Mouse (Mus musculus) cerebellum, adult 9-10 months (tissue): ENCODE measurements around the gene Sh3pxd2a.

ENCODE experiments used
- DNase-seq: peaks from one replicate; pipeline ENCODE4 v3.0.0; 2022

Sh3pxd2a gene

GRCm38 (mm10) chr19:47489233-47489632, 25.0 kb upstream of the Sh3pxd2a start:
- no peak for DNase-seq

GRCm38 (mm10) chr19:47488250-47488649, 24.0 kb upstream of the Sh3pxd2a start:
- DNase-seq: no peak

GRCm38 (mm10) chr19:47487572-47487971, 23.4 kb upstream of the Sh3pxd2a start:
- DNase-seq: no peak

- DNase-seq: no peak
Measured at GRCm38 (mm10) chr19:47485997-47486566, 21.9 kb upstream of the Sh3pxd2a start.

- DNase-seq: no peak
Measured at GRCm38 (mm10) chr19:47484110-47484509, 19.9 kb upstream of the Sh3pxd2a start.

- DNase-seq: no peak
Measured at GRCm38 (mm10) chr19:47483346-47483745, 19.1 kb upstream of the Sh3pxd2a start.

- DNase-seq: no peak
Measured at GRCm38 (mm10) chr19:47473453-47473852, 9.3 kb upstream of the Sh3pxd2a start.

GRCm38 (mm10) chr19:47472881-47473400, 8.7 kb upstream of the Sh3pxd2a start:
- no peak for DNase-seq

- no peak for DNase-seq
Measured at GRCm38 (mm10) chr19:47471808-47472207, 7.6 kb upstream of the Sh3pxd2a start.

- DNase-seq: no peak
Measured at GRCm38 (mm10) chr19:47468750-47469149, 4.5 kb upstream of the Sh3pxd2a start.

GRCm38 (mm10) chr19:47466775-47467174, 2.6 kb upstream of the Sh3pxd2a start:
- no peak for DNase-seq

GRCm38 (mm10) chr19:47465467-47465866, 1.3 kb upstream of the Sh3pxd2a start:
- DNase-seq: no peak

GRCm38 (mm10) chr19:47463636-47464303, 431 bp downstream of the Sh3pxd2a start:
- DNase-seq: no peak

GRCm38 (mm10) chr19:47463206-47463605, 995 bp downstream of the Sh3pxd2a start:
- no peak for DNase-seq

GRCm38 (mm10) chr19:47462725-47463124, 1.5 kb downstream of the Sh3pxd2a start:
- DNase-seq: no peak

GRCm38 (mm10) chr19:47461838-47462237, 2.4 kb downstream of the Sh3pxd2a start:
- DNase-seq: no peak

GRCm38 (mm10) chr19:47461386-47461785, 2.8 kb downstream of the Sh3pxd2a start:
- DNase-seq: no peak

GRCm38 (mm10) chr19:47460120-47460960, 3.9 kb downstream of the Sh3pxd2a start:
- DNase-seq: no peak

GRCm38 (mm10) chr19:47459214-47459613, 5.0 kb downstream of the Sh3pxd2a start:
- no peak for DNase-seq

- no peak for DNase-seq
Measured at GRCm38 (mm10) chr19:47458504-47459161, 5.6 kb downstream of the Sh3pxd2a start.

GRCm38 (mm10) chr19:47457711-47458503, 6.3 kb downstream of the Sh3pxd2a start:
- no peak for DNase-seq

- no peak for DNase-seq
Measured at GRCm38 (mm10) chr19:47456021-47456420, 8.2 kb downstream of the Sh3pxd2a start.
